Mouse (Mus musculus) myocyte (in vitro differentiated cells): ENCODE data around the gene P4htm. TPM values are rescaled to one million over a fixed set of nuclear protein-coding genes. Genes with fewer than 3 reads are reported as not detected.

ENCODE experiments used
- H3K27me3 ChIP-seq: one replicate; pipeline ENCODE4 v1.6.1; 2011; ENCODE audit not compliant: control insufficient read depth, insufficient read depth, insufficient read length
- H3K36me3 ChIP-seq: one replicate; pipeline ENCODE4 v1.6.1; 2011; ENCODE audit not compliant: control insufficient read depth, insufficient read depth
- H3K4me2 ChIP-seq: one replicate; pipeline ENCODE4 v1.6.1; 2011; ENCODE audit warnings: low read depth, control low read depth
- H3K4me3 ChIP-seq: one replicate; pipeline ENCODE4 v1.5.1; 2011; ENCODE audit warnings: mild to moderate bottlenecking, control low read depth, moderate library complexity
- H3K79me2 ChIP-seq: one replicate; pipeline ENCODE4 v1.6.1; 2011; ENCODE audit not compliant: control insufficient read depth, insufficient read depth
- H3ac ChIP-seq: one replicate; pipeline ENCODE4 v1.6.1; 2011; ENCODE audit not compliant: control insufficient read depth, insufficient read length
- CEBPB ChIP-seq: IDR thresholded peaks from 2 replicates; pipeline ENCODE4 v1.6.1; 2011; ENCODE audit warnings: mild to moderate bottlenecking, moderate library complexity; ENCODE audit not compliant: poor library complexity, insufficient read depth, severe bottlenecking
- E2F4 ChIP-seq: IDR thresholded peaks from one replicate; pipeline ENCODE4 v1.6.1; 2011; ENCODE audit warnings: mild to moderate bottlenecking, control low read depth, moderate library complexity; ENCODE audit not compliant: insufficient read depth
- MAX ChIP-seq: IDR thresholded peaks from one replicate; pipeline ENCODE4 v1.6.1; 2011; ENCODE audit warnings: low read depth, mild to moderate bottlenecking, control low read depth
- MYOD1 ChIP-seq, 3 experiments: IDR thresholded peaks; one replicate each; pipeline ENCODE4 v1.6.1; 2011; ENCODE audit warnings: control low read depth in 2 of 3, low read depth in 2 of 3, mild to moderate bottlenecking in 2 of 3, moderate library complexity in 1 of 3; ENCODE audit not compliant: insufficient read length in 2 of 3, control insufficient read depth in 1 of 3
- MYOG ChIP-seq, 3 experiments: IDR thresholded peaks; one replicate each; pipeline ENCODE4 v1.6.1; 2011; ENCODE audit warnings: control low read depth in 2 of 3, low read depth in 2 of 3, mild to moderate bottlenecking in 2 of 3; ENCODE audit not compliant: insufficient read length in 2 of 3, control insufficient read depth in 1 of 3, insufficient read depth in 1 of 3
- POLR2A ChIP-seq: IDR thresholded peaks from one replicate; pipeline ENCODE4 v1.6.1; 2011; ENCODE audit warnings: low read depth, mild to moderate bottlenecking, control low read depth, moderate library complexity; ENCODE audit not compliant: insufficient read length
- POLR2AphosphoS2 ChIP-seq: IDR thresholded peaks from one replicate; pipeline ENCODE4 v1.6.1; 2011; ENCODE audit warnings: low read depth, control low read depth; ENCODE audit not compliant: insufficient read length
- REST ChIP-seq: IDR thresholded peaks from one replicate; pipeline ENCODE4 v1.6.1; 2011; ENCODE audit warnings: mild to moderate bottlenecking, control low read depth, moderate library complexity; ENCODE audit not compliant: insufficient read depth, insufficient read length
- SRF ChIP-seq: IDR thresholded peaks from one replicate; pipeline ENCODE4 v1.6.1; 2011; ENCODE audit warnings: low read depth; ENCODE audit not compliant: control insufficient read depth, insufficient read length
- TCF12 ChIP-seq: IDR thresholded peaks from one replicate; pipeline ENCODE4 v1.6.1; 2011; ENCODE audit warnings: mild to moderate bottlenecking, control low read depth; ENCODE audit not compliant: poor library complexity, insufficient read depth, severe bottlenecking
- TCF3 ChIP-seq: IDR thresholded peaks from one replicate; pipeline ENCODE4 v1.6.1; 2011; ENCODE audit warnings: low read depth, control low read depth; ENCODE audit not compliant: insufficient read length
- USF1 ChIP-seq: IDR thresholded peaks from one replicate; pipeline ENCODE4 v1.6.1; 2011; ENCODE audit warnings: low read depth, mild to moderate bottlenecking, control low read depth, moderate library complexity
- polyA plus RNA-seq: library from polyadenylated mRNA; unstranded; fragments of >200 nt; fragmentation: generic; extraction: Trizol; gene quantifications from one replicate; pipeline ENCODE4 v1.2.1, GENCODE M21; 2012; ENCODE audit warnings: missing spikeins

The P4htm gene
- polyA plus RNA-seq, 1 experiment, result 0.94 TPM

DNA sequence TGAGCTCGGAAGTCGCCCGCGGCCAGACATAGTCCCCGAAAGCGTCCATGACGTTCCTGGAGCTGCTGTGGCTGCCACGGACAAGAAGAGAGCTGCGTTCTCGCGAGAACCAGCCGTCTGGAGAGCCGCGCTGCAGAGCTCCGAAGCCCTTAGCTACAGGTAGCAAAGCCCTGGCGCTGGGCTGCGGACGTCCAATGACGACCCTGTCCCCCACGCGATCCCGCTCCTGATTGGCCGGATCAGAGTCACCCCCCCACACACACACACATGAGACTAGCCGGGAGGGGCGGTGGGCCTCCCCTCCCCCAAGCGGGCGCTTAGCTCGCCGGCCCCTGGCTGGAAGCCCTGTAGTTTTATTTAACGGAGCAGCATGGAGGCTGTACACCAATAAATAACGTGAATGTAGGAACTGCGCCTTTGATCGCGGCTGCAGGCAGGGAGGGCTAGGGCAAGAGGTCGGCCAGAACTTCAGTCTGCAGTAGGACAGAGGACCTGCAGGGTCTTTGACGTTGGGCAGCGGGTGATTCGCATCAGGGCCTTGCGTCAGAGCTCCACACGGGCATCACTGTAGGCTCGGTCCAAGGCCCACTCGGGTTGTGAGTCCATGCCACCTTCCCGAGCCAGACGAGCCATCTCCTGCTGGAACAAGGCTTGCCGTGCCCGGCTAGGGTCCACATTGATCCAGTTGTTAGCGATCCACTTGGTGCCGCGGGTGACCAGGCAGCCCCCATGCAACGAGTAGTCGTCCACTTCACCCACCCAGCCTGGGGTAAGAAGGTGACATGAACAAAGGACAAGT lies 18.7 kb downstream of the P4htm start, which contains the start of gene Wdr6:
Gene Wdr6, minus strand, starts transcription at position 195 of the 799 bp plus-strand sequence.
- Histone ChIP-seq H3K27me3 (no peaks in the 10 kb centered on the region), H3K4me2 (peak within 1 kb of the TSS; percentile 93), H3ac (peak within 1 kb of the TSS; percentile 64), H3K4me3 (peak within 1 kb of the TSS; percentile 82), H3K79me2 (peaks cover 3% of the 10 kb centered on the region), H3K36me3 (no peaks in the 10 kb centered on the region)
- peak; percentile 71 for TF ChIP-seq POLR2AphosphoS2
- TF ChIP-seq TCF12, result no peak
- TF ChIP-seq POLR2A, result peak; percentile 75

DNA sequence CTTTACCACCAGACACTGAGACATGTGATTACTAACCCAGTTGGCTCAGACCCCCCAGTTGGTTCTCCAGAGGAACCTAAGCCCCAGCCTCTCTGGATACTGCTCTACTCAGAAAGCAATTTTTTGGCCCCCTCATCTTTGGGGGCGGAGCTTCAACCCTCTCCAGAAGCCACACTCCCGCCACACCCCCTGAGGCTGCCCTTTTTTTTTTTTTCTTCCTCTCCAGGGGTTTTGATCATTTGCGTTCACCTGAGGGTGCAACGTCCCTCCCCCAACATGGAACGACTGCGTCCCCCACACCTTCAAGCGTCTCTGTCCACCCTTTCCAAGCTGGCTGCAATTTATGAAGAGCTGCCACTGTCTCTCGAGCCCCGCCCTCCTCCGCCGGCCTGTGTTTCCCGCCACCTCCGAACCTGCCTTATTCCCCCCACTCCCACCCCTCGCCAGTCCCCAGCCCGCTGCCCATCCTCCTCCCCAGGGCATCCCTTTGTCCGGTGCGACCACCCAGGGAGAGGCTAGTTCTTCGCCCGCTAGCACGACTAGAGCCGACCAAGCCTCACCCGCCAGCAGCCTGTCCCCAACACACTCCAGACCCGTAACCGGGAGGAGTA lies 19.4 kb downstream of the P4htm start:
- H3K36me3 ChIP-seq, result no peaks in the 10 kb centered on the region
- H3K4me2 ChIP-seq, result peak overlapping the region; percentile 93
- H3ac ChIP-seq, result peak overlapping the region; percentile 64
- TF ChIP-seq TCF12 (no peak), MAX (no peak), POLR2A (no peak), REST (no peak), TCF3 (no peak), SRF (no peak), MYOG (IDR thresholded peaks at IDR 0.05; ENCODE audit: control insufficient read depth in 1 of 3, insufficient read depth in 1 of 3, insufficient read length in 2 of 3, low read depth in 2 of 3) (no peak), E2F4 (no peak), POLR2AphosphoS2 (no peak), MYOD1 (IDR thresholded peaks at IDR 0.05; ENCODE audit: control insufficient read depth in 1 of 3, insufficient read length in 2 of 3, low read depth in 2 of 3) (no peak), CEBPB (no peak), USF1 (no peak)
- peaks cover 3% of the 10 kb centered on the region for H3K79me2 ChIP-seq
- peak overlapping the region; percentile 82 for H3K4me3 ChIP-seq
- H3K27me3 ChIP-seq, result no peaks in the 10 kb centered on the region

DNA sequence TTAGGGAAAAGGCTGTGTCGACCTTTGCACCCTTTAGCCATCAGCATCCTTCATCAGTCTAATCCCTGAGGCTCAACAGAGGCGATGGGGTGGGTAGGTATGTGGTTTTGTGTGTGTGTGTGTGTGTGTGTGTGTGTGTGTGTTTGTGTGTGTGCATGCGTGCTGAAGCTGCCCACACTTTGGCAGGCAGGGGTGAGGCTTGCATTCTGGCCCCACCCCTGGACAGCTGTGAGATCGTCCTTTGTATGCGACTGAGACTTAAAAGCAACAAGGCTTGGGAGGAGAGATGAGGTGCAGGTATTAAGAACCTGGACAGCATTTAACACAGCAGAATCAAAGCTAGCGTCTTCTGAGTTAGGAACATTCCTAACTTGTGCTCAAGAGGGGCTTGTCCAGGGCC lies 20.4 kb downstream of the P4htm start:
- Histone ChIP-seq H3K4me3 (peak overlapping the region; percentile 82), H3K27me3 (no peaks in the 10 kb centered on the region), H3K79me2 (peaks cover 3% of the 10 kb centered on the region), H3K36me3 (no peaks in the 10 kb centered on the region), H3K4me2 (peak overlapping the region; percentile 93), H3ac (no peak overlapping the region)
- TF ChIP-seq POLR2A (no peak), TCF12 (no peak), SRF (no peak), MYOD1 (IDR thresholded peaks at IDR 0.05; ENCODE audit: control insufficient read depth in 1 of 3, insufficient read length in 2 of 3, low read depth in 2 of 3) (peak in 1 of 3 experiments; percentile 26), E2F4 (no peak), MYOG (IDR thresholded peaks at IDR 0.05; ENCODE audit: control insufficient read depth in 1 of 3, insufficient read depth in 1 of 3, insufficient read length in 2 of 3, low read depth in 2 of 3) (peak in 2 of 3 experiments; percentile 8 to 52), MAX (no peak), POLR2AphosphoS2 (no peak), TCF3 (no peak), USF1 (no peak), REST (no peak), CEBPB (no peak)

DNA sequence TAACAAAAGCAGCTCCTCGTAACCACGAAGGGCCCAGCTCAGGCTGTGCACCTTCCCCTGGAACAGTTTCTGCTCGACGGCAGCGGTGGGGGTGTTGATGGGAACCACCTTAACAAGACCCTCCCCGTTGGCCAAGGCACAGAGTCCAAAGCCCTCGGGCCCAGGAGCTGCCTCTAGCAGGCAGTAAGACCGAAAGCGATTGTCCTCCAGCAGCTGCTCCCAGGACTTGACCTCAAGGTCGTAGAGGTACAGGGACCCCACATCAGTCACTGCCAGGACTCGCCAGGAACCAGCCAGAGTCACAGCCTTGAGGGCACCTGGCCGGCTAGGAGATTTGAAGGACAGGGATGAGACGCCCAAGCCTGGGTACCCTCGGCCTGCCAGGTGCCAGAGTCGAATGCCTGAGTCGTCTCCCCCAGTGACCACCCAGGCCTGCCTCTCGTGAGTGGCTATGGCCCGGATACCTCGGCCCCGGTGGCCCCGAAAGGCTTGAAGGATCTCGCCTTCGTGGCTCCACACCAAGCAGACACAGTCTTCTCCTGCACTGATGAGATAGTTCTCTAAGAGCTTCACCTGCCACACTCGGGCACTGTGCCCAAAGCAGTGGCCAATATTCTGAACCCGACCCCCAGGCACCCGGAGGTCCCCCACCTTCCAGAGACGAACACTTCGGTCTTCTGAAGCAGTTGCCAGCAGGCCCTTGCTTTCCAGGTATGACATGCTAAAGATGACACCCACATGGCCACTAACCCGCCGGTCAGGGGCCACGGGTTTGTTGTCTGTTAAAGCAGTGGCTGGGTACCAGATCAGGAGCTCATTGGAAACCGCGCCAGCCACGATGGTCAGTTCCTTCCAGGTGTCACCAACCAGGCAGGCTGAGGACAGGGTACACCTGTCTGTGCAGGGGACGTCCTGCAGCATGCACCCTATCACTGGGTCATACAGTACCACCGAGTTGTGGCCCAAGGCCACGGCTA lies 21.9 kb downstream of the P4htm start:
- no peak overlapping the region for H3K4me2 ChIP-seq

More for the DNA sequence above, 21.9 kb downstream of the P4htm start:
- Histone ChIP-seq H3K27me3 (no peaks in the 10 kb centered on the region), H3K4me3 (no peak overlapping the region), H3K79me2 (peaks cover 3% of the 10 kb centered on the region), H3K36me3 (peaks cover 8% of the 10 kb centered on the region), H3ac (no peak overlapping the region)
- TF ChIP-seq MAX, result no peak
- no peak for TF ChIP-seq SRF
- TF ChIP-seq MYOG (IDR thresholded peaks at IDR 0.05; ENCODE audit: control insufficient read depth in 1 of 3, insufficient read depth in 1 of 3, insufficient read length in 2 of 3, low read depth in 2 of 3), result no peak
- no peak for TF ChIP-seq CEBPB
- no peak for TF ChIP-seq MYOD1 (IDR thresholded peaks at IDR 0.05; ENCODE audit: control insufficient read depth in 1 of 3, insufficient read length in 2 of 3, low read depth in 2 of 3)
- no peak for TF ChIP-seq USF1
- no peak for TF ChIP-seq POLR2A
